Mouse (Mus musculus): ENCODE results near the gene A4gnt. TPM values are rescaled to one million over a fixed set of nuclear protein-coding genes. Genes with fewer than 3 reads are reported as not detected.

Gene A4gnt
- polyA plus RNA-seq (2017; shearing (Covaris generic)): not detected

GRCm38 (mm10) chr9:99612202-99612601, at the start of gene A4gnt:
A4gnt (plus strand) TSS chr9:99612502.

GRCm38 (mm10) chr9:99568347-99569070, 43.8 kb upstream of the A4gnt start, which contains the start of gene Armc8:
Armc8 (minus strand) TSS chr9:99568899.

GRCm38 (mm10) chr9:99575677-99576480, 36.4 kb upstream of the A4gnt start, which contains the start of gene Dbr1:
Dbr1 (plus strand) TSS chr9:99575799.

GRCm38 (mm10) chr9:99629281-99630011, 17.1 kb downstream of the A4gnt start, which contains the start of gene Dzip1l:
Dzip1l (plus strand) TSS chr9:99629496.

Other genes with a start within 250 kb of the A4gnt start
- not detected for gene Mras, start 175.1 kb upstream of the A4gnt start, polyA plus RNA-seq (2017; shearing (Covaris generic))
- not detected for gene Nme9, start 161.0 kb upstream of the A4gnt start, polyA plus RNA-seq (2017; shearing (Covaris generic))
- gene Armc8, start 43.6 kb upstream of the A4gnt start, polyA plus RNA-seq (2017; shearing (Covaris generic)): 32.3 TPM
- gene Dbr1, start 36.7 kb upstream of the A4gnt start, polyA plus RNA-seq (2017; shearing (Covaris generic)): 26.4 TPM
- gene Dzip1l, start 17.0 kb downstream of the A4gnt start, polyA plus RNA-seq (2017; shearing (Covaris generic)): not detected
- gene Cldn18, start 104.8 kb downstream of the A4gnt start, polyA plus RNA-seq (2017; shearing (Covaris generic)): not detected

Data from activated CD4-positive, CD25-positive, alpha-beta regulatory T cell, adult 9 weeks (primary cell).